Mouse (Mus musculus) CH12.LX (cell line): ENCODE results near the gene Nt5c.

Source experiments
- CTCF ChIP-seq, 2 experiments: IDR thresholded peaks in 1 of 2; conservative IDR thresholded peaks in 1 of 2; 2 replicates each; pipeline ENCODE4 v1.5.1; 2011 to 2012; ENCODE audit warnings: low read depth in 2 of 2, low read length in 2 of 2, improper control_type of control experiment in 1 of 2, inconsistent platforms in 1 of 2, mild to moderate bottlenecking in 1 of 2, moderate library complexity in 1 of 2
- EP300 ChIP-seq: IDR thresholded peaks from 2 replicates; pipeline ENCODE4 v1.6.1; 2011; ENCODE audit warnings: low read length, improper control_type of control experiment
- MAFK ChIP-seq: IDR thresholded peaks from 2 replicates; pipeline ENCODE4 v1.6.1; 2011; ENCODE audit warnings: low read length, improper control_type of control experiment; ENCODE audit not compliant: insufficient replicate concordance
- RCOR1 ChIP-seq: conservative IDR thresholded peaks from 2 replicates; pipeline ENCODE4 v1.6.1; 2012; ENCODE audit warnings: low read depth, mild to moderate bottlenecking, inconsistent platforms, low read length, improper control_type of control experiment
- ZNF384 ChIP-seq: IDR thresholded peaks from 2 replicates; pipeline ENCODE4 v1.6.1; 2012; ENCODE audit warnings: low read depth, low read length, improper control_type of control experiment, inconsistent platforms

DNA sequence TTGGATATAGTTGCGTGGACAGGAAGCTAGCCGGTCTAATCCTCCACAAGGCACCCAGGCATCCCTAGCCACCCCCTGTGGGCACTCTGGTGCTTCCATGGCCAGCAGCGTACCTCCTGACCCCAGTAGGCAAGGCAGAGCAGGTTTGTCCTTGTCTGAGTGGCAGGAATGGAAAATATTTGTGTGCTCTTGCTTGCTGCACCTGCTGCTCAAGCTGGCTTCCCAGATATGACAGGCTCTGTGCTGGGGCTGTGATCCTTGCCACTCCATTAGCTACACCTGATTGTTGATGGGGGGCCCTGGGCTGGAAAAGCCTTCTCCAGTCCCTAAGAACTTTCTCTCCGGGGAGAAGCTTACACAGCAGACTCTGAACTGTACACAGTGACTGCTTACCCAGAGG, 38.4 kb downstream of the Nt5c start:
- no peak for TF ChIP-seq MAFK
- no peak for TF ChIP-seq CTCF (conservative IDR thresholded peaks at IDR 0.05 in 1 of 2, IDR thresholded peaks at IDR 0.05 in 1 of 2; ENCODE audit: low read depth in 2 of 2, low read length in 2 of 2)
- no peak for TF ChIP-seq RCOR1
- no peak for TF ChIP-seq EP300
- no peak for TF ChIP-seq ZNF384
